Mouse (Mus musculus) midbrain, postnatal 0 days (tissue): ENCODE results near the gene Ogdhl. TPM values are rescaled to one million over a fixed set of nuclear protein-coding genes. Genes with fewer than 3 reads are reported as not detected.

ENCODE experiments used
- ATAC-seq: fragments of 200-750 bp; cut with Nextera tagmentation; 2 replicates; pipeline ENCODE4 v1.8.0; 2017; ENCODE audit warnings: moderate number of reproducible peaks, mild to moderate bottlenecking, moderate TSS enrichment, moderate library complexity; ENCODE audit not compliant: low FRiP score
- DNase-seq: peaks from one replicate; pipeline ENCODE4 v3.0.0-alpha.2; 2015; ENCODE audit warnings: low spot score
- H3K27ac ChIP-seq: fragments of 300-500 bp; sonication (generic); 2 replicates; pipeline ENCODE4 v1.5.1; 2014; ENCODE audit warnings: low read depth, mild to moderate bottlenecking, low read length, mixed read lengths
- H3K27me3 ChIP-seq: fragments of 300-500 bp; sonication (generic); 2 replicates; pipeline ENCODE4 v1.6.1; 2014; ENCODE audit warnings: low read length, control low read depth, mixed read lengths; ENCODE audit not compliant: insufficient read depth
- H3K36me3 ChIP-seq: fragments of 300-500 bp; sonication (generic); 2 replicates; pipeline ENCODE4 v1.6.1; 2014; ENCODE audit warnings: low read length, control low read depth, mixed read lengths; ENCODE audit not compliant: insufficient read depth
- H3K4me1 ChIP-seq: fragments of 300-500 bp; sonication (generic); 2 replicates; pipeline ENCODE4 v1.6.1; 2014; ENCODE audit warnings: mild to moderate bottlenecking, control low read depth, antibody characterized with exemption, low read length, mixed read lengths; ENCODE audit not compliant: insufficient read depth
- H3K4me2 ChIP-seq: fragments of 300-500 bp; sonication (generic); 2 replicates; pipeline ENCODE4 v1.6.1; 2014; ENCODE audit warnings: low read depth, mild to moderate bottlenecking, low read length, mixed read lengths; ENCODE audit not compliant: poor library complexity, severe bottlenecking
- H3K4me3 ChIP-seq: fragments of 300-500 bp; sonication (generic); 2 replicates; pipeline ENCODE4 v1.5.1; 2014; ENCODE audit warnings: low read depth, mild to moderate bottlenecking, low read length, moderate library complexity
- H3K9ac ChIP-seq: fragments of 300-500 bp; sonication (generic); replicated peaks from 2 replicates; pipeline ENCODE4 v1.6.1; 2014; ENCODE audit warnings: mild to moderate bottlenecking, low read length, moderate library complexity, mixed read lengths; ENCODE audit not compliant: poor library complexity, severe bottlenecking
- H3K9me3 ChIP-seq: fragments of 300-500 bp; sonication (generic); 2 replicates; pipeline ENCODE4 v1.6.1; 2016; ENCODE audit warnings: low read length, control low read depth
- CTCF ChIP-seq: IDR thresholded peaks from 2 replicates; pipeline ENCODE4 v1.5.1; 2016; ENCODE audit warnings: antibody characterized with exemption, mild to moderate bottlenecking
- WGBS: fragments of 180-500 bp; shearing (Covaris S2); extraction: QIAGEN DNeasy Blood & Tissue Kit; methylation state at CpG from one replicate; pipeline ENCODE4 v1.1.7; 2014; 5-methylcytosine and 5-hydroxymethylcytosine counted together
- polyA plus RNA-seq: library from polyadenylated mRNA; unstranded; fragments of >200 nt; fragmentation: Nextera tagmentation; extraction: Ambion mirVana; gene quantifications from 2 replicates; pipeline ENCODE4 v1.2.1, GENCODE M21; 2015
- total RNA-seq: library from RNA; depleted of rRNA; stranded (reverse); fragments of >200 nt; gene quantifications from 2 replicates; pipeline ENCODE4 v1.2.3, GENCODE M21; 2014

Gene Ogdhl
- total and polyA plus RNA-seq, 2 experiments from 2014 or later: 25.8 to 36.4 TPM

- 11% methylated on average over 4 of the region's 4 CpGs for WGBS
- H3K36me3 ChIP-seq: no peaks in the 10 kb centered on the region
Measured at GRCm38 (mm10) chr14:32317822-32318221, 4.0 kb upstream of the Ogdhl start.

GRCm38 (mm10) chr14:32323221-32323620 lies 1.4 kb downstream of the Ogdhl start:
- H3K27ac ChIP-seq: no peak overlapping the region
- WGBS: 88% methylated on average over 5 of the region's 5 CpGs

More at GRCm38 (mm10) chr14:32317822-32318221, 4.0 kb upstream of the Ogdhl start:
- H3K4me2 ChIP-seq: 0 out of 2 replicates have a peak overlapping the region, but pooled peaks have one; percentile 16
- peaks cover 5% of the 10 kb centered on the region; the same call in 1 of the 2 replicates for H3K4me1 ChIP-seq
- H3K27ac ChIP-seq: no peak overlapping the region
- no peaks in the 10 kb centered on the region for H3K9me3 ChIP-seq
- no peak for TF ChIP-seq CTCF
- H3K4me3 ChIP-seq: no peak overlapping the region
- DNase-seq: peak; percentile 41
- ATAC-seq: peak; percentile 58
- H3K27me3 ChIP-seq: no peaks in the 10 kb centered on the region
- no peak overlapping the region for H3K9ac ChIP-seq

GRCm38 (mm10) chr14:32327366-32327765 lies 5.5 kb downstream of the Ogdhl start:
- Histone ChIP-seq H3K27ac (no peak overlapping the region), H3K9me3 (no peaks in the 10 kb centered on the region), H3K36me3 (no peaks in the 10 kb centered on the region; the same call in 1 of the 2 replicates), H3K9ac (no peak overlapping the region), H3K4me1 (peaks cover 5% of the 10 kb centered on the region; the same call in 1 of the 2 replicates), H3K27me3 (no peaks in the 10 kb centered on the region), H3K4me3 (no peak overlapping the region), H3K4me2 (no peak overlapping the region)
- DNase-seq (no peak), ATAC-seq (no peak)
- WGBS: 66% methylated on average over 9 of the region's 9 CpGs
- no peak for TF ChIP-seq CTCF

More at GRCm38 (mm10) chr14:32323221-32323620, 1.4 kb downstream of the Ogdhl start:
- H3K9me3 ChIP-seq: no peaks in the 10 kb centered on the region
- H3K36me3 ChIP-seq: no peaks in the 10 kb centered on the region
- H3K4me1 ChIP-seq: peaks cover 6% of the 10 kb centered on the region; the same call in 1 of the 2 replicates
- H3K27me3 ChIP-seq: no peaks in the 10 kb centered on the region
- no peak for ATAC-seq
- H3K4me3 ChIP-seq: no peak overlapping the region
- no peak for TF ChIP-seq CTCF
- no peak for DNase-seq
- no peak overlapping the region for H3K4me2 ChIP-seq
- no peak overlapping the region for H3K9ac ChIP-seq

GRCm38 (mm10) chr14:32332515-32333445 lies 11.0 kb downstream of the Ogdhl start:
- ATAC-seq (peak; percentile 34), DNase-seq (peak; percentile 46)
- Histone ChIP-seq H3K27me3 (no peaks in the 10 kb centered on the region), H3K27ac (no peak overlapping the region), H3K4me3 (no peak overlapping the region), H3K9me3 (no peaks in the 10 kb centered on the region), H3K4me2 (no peak overlapping the region), H3K4me1 (no peaks in the 10 kb centered on the region), H3K36me3 (peaks cover 26% of the 10 kb centered on the region), H3K9ac (no peak overlapping the region)
- TF ChIP-seq CTCF: 0 out of 2 replicates have a peak, but pooled peaks have one; percentile 13
- WGBS: 71% methylated on average over 20 of the region's 20 CpGs

- Histone ChIP-seq H3K9me3 (no peaks in the 10 kb centered on the region), H3K36me3 (peaks cover 52% of the 10 kb centered on the region), H3K4me3 (no peak overlapping the region), H3K9ac (no peak overlapping the region), H3K4me1 (no peaks in the 10 kb centered on the region), H3K27ac (no peak overlapping the region), H3K4me2 (no peak overlapping the region), H3K27me3 (no peaks in the 10 kb centered on the region)
- 78% methylated on average over 6 of the region's 6 CpGs for WGBS
- DNase-seq: peak; percentile 33
- TF ChIP-seq CTCF: no peak
- ATAC-seq: no peak
Measured at GRCm38 (mm10) chr14:32336021-32336420, 14.2 kb downstream of the Ogdhl start.

- DNase-seq: peak; percentile 71
- Histone ChIP-seq H3K4me3 (no peak overlapping the region), H3K9ac (no peak overlapping the region), H3K9me3 (no peaks in the 10 kb centered on the region), H3K27ac (no peak overlapping the region), H3K36me3 (peaks cover 58% of the 10 kb centered on the region), H3K4me2 (no peak overlapping the region), H3K27me3 (no peaks in the 10 kb centered on the region), H3K4me1 (no peaks in the 10 kb centered on the region)
- ATAC-seq: no peak
- no peak for TF ChIP-seq CTCF
- WGBS: 84% methylated on average over 11 of the region's 11 CpGs
Measured at GRCm38 (mm10) chr14:32336547-32336946, 14.7 kb downstream of the Ogdhl start.
